Mouse (Mus musculus): ENCODE results near the gene 6430571L13Rik.
"Not testable (repeated sequence)": the region's sequence is repeated elsewhere in the genome, so short reads cannot be mapped to it uniquely, and the experiment has no call there.

The 6430571L13Rik gene

DNA sequence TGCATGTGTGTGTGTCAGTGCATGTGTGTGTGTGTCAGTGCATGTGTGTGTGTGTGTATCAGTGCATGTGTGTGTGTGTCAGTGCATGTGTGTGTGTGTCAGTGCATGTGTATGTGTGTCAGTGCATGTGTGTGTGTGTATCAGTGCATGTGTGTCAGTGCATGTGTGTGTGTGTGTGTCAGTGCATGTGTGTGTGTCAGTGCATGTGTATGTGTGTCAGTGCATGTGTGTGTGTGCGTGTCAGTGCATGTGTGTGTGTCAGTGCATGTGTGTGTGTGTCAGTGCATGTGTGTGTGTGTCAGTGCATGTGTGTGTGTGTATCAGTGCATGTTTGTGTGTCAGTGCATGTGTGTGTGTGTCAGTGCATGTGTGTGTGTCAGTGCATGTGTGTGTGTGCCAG lies 33.7 kb upstream of the 6430571L13Rik start:
- not testable (repeated sequence) for DNase-seq (ENCODE audit: low read depth, low spot score)

DNA sequence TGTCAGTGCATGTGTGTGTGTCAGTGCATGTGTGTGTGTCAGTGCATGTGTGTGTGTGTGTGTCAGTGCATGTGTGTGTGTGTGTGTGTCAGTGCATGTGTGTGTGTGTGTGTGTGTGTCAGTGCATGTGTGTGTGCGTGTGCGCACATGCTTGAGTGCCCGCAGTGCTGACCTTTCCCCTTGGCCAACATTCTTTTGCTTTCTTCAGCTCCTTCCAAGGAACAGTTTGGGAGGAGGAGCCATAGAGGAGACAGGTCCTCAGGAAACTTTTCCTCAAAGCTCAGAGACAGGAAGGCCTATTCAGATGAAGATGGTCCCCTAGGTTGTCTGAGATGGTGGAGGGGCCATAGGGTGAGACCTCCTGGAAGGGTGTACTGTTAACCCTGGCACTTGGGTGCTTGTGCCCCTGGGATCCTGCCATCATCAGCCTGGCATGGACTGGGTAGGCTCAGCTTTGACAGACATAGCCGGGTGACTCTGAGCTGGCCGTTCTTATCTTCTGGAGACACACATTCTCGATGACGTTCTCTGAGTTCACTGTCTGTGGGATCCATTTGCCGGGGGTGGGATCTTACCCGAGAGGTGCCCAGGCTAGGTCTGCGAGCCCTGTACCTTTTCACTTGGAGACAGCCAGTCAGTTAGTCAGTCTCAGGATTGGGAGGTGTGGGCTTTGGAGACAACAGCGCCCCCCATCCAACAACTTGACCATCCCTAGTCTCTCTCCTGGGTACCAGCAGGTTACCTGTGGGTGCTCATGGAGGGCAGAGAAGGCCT lies 33.1 kb upstream of the 6430571L13Rik start:
- DNase-seq (ENCODE audit: low read depth, low spot score) = no peak

DNA sequence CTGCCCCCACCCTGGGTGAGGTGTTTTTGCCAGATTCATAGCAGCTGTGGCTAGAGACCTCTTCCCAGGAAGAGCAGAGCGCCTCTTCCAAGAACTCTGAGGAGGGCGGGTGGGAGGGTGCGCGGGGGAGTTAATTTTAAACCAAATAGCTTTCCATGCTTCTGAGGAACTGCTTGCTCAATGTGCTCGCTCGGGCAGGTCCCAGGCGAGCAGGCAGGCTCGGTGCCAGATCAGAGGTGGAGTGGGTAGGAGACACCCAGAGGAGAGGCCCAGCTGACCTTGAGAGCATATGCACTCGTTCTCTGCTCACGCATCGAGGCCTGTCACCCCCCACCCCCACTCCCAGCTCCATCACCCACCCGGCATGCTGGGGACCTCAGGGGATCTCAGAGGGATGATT lies 32.5 kb upstream of the 6430571L13Rik start:
- no peak for DNase-seq (ENCODE audit: low read depth, low spot score)

DNA sequence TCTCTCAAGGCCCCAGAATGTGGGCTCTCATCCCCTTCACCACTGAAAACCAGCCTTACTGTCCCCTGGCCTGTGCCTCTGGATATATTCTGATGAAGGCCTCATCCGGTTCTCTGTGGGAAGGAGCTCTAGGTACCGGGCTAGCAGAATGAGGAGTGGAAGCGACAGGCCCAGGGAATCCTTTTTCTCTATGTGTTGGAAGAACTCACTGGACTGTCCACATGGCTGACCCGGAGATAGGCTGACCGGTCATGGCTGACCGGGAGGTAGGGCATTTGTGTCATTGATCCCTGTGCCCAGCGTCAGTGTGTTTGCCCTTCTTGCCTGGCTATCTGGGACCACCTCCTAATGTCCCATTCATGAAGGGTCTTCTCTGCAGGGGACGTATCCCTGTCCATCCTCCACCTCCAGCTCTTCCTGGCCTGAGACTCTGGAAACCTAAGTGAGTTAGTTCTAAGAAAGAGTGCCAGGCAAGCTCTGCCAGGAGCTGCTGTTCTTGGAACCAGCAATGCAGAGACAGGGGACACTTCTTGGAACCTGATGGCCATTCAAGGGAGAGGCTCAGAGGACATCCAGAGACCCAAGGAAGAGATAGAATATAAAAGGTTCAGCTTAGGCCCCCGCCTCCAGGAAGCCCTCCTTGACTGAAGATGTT lies 31.9 kb upstream of the 6430571L13Rik start:
- no peak for DNase-seq (ENCODE audit: low read depth, low spot score)

DNA sequence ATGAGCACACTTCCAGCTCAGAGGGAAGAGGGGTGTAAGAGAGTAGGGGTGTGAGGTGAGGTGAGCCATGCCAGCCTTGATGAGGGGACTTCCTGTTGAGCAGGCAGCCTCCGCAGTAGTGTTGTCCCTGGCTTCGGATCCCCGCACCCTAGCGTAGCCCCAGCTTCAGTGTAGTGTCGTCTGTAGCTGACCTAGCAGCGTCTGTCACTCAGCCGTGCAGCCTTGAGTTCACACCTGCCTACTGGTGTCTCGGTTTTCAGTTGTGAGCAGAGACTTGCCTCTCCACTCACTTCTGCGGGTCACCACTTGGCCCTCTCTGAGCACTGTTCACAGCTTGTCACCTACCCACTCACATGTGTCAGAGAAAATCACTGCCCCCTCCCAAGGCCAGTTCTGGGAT lies 31.2 kb upstream of the 6430571L13Rik start:
- DNase-seq (ENCODE audit: low read depth, low spot score) = no peak

DNA sequence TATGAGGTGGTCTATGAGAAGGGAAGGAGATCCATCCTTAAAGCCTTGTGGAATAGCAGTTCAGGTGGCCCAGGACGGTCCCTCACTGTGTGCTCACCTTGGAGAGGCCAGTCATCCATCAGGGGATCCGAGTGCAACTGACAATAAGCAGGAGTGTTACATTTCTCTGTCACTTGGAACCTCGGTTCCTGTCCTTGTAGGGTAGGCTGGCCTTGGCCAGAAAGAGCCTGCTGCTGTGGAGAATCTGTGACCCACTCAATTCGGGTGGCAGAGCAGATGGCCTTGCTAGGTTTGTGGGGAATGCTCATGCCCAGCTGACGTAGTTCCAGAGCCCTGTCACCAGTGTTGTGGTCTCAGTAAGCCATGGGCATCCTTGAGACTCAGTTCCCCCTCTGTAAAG lies 30.8 kb upstream of the 6430571L13Rik start:
- no peak for DNase-seq (ENCODE audit: low read depth, low spot score)

DNA sequence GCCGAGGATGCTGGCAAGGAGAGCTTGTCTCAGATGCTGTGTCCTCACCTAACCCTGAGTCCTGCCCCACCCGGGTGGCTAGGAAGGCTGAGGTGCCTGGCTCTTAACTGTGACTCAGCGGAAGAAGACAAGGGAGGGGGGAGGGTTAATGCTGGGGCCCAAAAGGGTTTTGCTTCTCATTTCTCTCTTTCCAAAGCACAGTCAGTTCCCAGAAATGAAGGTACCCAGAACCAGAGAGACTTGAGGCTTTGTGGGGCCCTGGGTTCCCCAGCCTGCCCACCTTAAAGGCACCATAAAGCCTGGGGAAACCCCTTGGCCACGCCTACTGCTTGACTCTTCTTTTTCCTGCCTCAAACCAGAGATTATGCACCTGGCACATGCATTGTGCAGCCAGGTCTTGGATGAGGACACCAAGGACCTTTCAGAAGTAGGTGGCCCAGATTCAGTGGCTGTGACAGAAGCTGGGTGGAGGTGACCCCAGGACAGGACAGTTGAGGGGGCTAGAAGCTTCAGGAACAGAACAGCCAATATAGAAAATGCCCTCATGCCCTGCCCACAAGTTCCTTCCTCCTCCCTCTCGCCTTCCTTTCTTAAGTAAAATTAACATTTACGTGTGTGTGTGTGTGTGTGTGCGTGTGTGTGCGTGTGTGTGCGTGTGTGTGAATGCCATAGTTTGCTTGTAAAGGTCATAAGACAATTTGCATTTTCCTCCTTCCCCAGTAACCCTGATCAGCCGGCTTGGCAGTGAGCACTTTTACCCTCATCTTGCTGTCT lies 27.4 kb upstream of the 6430571L13Rik start:
- DNase-seq (ENCODE audit: low read depth, low spot score) = no peak

DNA sequence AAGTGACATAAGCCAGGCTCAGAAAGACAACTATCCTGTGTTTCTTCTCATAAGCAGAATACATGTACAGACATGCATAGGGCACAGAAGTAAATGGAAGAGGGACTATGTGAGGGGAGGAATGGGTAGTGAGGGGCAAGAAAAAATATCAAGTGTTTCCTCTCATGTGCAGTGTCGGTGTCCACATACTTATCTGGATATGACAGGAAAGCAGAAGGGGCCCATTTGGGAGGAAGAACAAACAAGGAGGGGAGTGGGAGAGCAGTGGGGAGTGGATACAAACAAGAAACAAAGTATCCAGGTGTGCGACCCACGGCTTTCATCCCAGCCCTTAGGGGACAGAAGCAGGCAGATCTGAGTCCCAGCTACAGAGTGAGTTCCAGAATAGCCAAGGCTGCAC lies 26.5 kb upstream of the 6430571L13Rik start:
- DNase-seq (ENCODE audit: low read depth, low spot score) = no peak

DNA sequence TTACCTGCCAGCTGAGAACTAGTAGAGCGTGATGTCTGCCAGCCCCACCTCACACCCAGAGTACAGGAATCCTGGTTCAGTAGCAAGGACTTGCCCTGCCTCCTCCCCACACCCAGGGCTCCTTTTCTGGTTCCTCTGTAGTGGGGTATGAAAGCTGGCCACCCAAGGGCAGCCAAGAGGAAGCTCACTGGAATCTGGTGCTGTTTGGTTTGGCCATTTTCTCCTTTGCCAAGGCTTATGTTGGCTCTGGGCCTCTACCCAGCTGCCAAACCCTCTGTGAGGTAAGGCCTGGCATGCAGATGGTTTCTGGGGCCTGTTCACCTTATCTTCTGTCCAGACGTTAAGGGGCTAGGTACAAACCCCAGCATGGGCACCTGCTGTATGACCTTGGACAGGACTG lies 24.6 kb upstream of the 6430571L13Rik start:
- no peak for DNase-seq (ENCODE audit: low read depth, low spot score)

DNA sequence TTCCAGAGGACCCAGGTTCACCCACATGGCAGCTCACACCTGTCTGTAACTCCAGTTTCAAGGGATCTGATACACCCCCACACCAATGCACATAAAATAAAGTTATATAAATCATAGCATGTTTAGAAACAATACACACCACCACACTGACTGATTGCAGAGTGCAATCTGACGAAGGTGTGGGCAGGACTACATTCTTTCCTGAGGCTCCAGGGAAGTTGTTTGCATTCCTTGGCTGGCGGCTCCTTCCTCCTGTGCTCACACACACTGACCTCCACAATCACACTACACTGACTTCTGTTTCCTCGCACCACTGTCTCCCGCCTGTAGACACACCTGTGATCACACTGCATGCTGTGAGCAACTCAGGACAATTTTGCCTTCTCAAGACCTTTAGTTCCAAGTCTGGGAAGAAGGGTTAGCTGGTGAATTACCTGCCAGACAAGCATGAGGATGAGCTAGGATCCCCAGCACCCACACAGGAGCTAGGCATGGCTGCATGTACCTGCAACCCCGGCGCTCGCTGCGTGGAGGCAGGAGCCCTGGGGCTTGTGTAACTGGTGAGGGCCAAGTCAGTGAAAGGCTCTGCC lies 17.8 kb upstream of the 6430571L13Rik start:
- DNase-seq (ENCODE audit: low read depth, low spot score) = no peak

DNA sequence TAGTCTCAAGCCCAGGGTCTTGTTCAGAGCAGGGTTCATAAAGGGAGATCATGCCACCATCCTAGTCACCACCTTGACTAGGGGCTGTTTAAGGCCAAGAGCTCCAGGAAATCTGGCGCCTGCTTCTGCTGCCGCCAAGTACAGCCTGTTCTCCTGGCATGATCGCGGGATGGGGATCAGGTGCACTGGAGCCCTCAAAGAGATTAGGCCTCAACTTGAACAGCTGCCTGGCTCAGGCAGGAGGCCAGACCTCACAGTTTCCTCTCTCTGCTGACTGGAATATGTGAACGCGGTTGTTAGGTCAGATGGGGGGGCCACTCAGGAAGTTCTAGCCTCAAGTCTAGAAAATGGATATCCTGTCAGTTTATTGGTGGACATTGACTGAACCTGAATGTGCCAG lies 16.8 kb upstream of the 6430571L13Rik start:
- no peak for DNase-seq (ENCODE audit: low read depth, low spot score)

DNA sequence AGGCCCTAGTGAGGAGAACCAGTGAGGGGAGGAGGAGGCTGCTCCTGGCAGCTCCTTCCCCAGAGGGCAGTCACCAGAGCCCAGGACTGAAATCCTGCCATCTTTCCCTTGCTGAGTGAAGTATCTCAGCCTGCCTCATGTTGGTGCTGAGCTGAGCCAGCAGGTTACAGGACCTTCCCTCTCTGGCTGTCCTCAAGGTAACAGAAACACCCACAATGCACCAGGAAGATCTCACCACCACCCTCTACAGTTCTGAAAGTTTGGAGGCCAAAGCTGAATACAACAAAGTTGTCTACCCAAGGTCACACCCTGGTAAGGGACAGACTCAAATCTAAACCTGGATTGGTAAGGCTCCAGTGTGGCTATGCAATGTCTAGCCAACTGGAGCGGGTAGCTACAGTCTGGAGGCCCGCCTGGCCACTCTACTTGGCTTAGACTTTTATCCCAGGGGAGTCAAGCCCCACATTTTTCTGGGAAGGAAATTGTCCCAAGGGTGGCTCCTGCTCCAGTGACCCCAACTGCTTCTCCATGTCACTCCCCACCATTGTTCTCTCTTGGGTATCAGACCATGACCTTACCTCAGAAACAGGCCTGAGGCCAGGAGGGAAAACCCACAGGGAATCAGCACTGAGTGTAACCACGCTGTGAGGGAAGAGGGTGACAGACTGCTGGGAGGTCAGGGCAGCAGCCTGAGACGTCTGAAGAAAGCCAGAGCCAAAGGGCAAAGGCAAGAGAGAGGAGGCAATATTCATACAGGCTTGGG lies 15.4 kb upstream of the 6430571L13Rik start:
- no peak for DNase-seq (ENCODE audit: low read depth, low spot score)

DNA sequence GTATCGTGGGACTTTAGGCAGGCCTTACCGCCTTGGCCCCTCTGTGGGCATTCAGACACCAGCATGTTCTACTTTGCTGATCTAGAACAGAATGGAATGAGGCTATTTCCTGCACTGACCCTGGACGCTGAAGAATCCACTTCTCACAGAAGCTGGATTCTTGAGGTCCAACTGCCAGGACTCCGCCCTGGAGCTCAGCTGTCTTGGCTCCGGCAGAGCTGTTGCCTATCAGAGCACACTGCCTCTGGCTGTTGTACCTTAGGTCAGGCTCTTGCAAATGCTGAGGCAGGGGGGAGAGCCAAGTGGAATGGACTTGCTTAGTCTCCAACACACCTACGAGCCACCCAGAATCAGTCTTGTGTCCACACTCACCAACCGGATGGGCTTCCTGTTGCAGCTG lies 14.5 kb upstream of the 6430571L13Rik start:
- DNase-seq (ENCODE audit: low read depth, low spot score) = no peak

DNA sequence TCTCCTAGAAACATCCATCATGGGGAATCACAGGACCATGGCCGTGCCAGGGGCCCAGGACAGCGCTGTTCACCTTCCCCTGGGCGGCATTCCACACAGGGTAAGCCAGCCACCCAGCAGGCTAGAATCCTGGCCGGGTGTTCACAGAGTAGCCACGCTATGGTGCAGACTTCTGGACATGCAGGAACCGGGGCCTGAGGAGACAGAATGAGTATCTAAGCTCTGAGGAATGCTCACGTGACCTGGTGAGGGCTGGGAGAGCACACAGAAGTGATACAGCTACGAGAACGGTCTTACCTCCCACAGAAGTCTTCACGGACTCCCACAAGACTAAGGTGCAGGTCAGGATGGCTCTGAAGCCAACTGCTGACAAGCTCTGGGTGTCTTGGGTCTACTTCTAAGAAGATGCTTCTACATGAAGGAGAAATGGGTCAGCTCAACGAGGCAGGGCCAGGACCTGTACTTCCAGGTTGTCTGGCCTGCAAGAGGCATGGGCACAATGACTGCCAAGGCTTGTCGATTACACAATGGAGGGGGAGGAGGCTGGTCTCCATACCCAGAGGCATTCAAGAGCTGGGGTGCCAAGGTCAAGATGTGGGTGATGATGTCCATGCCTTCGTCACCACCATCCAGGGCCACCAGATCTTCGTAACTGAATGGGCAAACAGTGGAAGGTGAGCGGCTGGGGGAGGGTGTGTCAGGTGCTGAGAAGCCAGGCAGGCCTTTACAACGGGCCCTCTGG lies 12.4 kb upstream of the 6430571L13Rik start:
- DNase-seq (ENCODE audit: low read depth, low spot score) = no peak

DNA sequence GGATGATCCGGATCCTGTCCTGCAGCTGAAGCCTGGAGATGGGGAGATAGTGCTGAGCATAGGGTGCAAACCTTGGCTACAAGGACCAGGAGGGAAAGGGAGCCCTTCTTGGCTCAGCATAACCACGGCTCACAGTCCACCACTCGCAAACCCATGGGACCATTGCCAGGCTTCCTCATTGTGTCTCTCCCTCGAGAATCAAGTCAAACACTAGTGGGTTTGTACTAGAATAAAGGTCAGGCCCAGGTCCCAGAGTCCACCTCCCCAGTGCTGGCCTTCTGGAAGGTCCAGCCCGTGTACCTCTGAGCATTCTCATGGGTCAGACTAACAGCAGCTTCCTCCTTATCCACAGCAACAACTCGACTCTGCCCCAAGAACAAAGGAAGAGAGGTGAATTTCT lies 9.6 kb upstream of the 6430571L13Rik start:
- no peak for DNase-seq (ENCODE audit: low read depth, low spot score)

DNA sequence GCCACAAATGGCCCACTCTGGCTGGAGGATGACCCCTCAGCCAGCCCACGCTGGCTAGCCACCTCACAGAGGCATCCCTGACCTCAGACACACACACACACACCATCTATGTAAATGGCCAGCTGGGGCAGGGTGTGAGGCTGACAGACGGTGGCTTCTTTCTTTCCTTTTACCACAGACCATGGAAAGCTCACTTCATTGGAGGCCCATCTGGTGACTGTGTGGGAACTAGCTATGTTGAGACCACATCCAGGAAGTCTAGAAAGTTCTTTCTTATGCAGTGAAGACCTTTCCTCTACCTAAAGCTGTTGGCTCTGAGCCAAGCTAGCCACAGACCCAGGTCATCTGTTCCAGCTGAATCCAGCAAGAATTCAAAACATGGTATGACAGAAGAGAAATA lies 6.7 kb upstream of the 6430571L13Rik start:
- no peak for DNase-seq (ENCODE audit: low read depth, low spot score)

DNA sequence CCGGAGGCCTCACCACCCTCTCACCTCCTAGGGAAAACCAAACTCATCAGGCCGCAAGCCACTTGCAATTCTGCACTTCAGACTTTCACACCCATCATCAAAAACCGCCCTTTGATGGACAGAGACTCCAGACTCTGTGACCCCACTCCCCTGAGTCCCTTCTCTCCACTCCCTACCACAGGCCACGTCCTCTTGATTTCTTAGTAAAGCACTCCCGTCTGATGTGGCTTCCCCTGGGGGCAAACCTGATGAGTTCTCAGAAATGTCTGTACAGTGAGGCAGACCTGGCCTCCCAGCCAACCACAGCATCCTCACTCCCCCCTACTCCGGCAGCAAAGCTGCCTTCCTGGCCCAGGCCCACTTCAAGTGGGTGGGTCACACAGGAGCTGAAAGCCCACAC lies 6.0 kb upstream of the 6430571L13Rik start:
- DNase-seq (ENCODE audit: low read depth, low spot score) = no peak

DNA sequence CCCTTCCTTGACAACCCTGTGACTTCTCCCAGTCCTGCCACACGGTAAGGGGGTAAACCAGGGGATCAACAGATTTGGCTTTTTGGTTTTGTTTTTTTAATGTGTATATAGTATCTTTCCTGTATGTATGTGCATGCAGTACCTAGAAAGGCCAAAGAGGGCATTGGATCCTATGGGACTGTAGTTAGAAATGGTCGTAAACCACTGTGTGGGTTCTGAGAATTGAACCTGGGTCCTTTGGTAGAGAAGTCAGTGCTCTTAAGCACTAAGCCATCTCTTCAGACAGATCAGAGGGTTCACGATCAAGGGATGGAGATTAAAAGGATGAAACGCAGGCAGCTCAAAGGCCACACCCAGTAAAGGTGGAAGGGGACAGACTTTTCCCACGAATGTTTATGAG lies 5.4 kb upstream of the 6430571L13Rik start:
- no peak for DNase-seq (ENCODE audit: low read depth, low spot score)

DNA sequence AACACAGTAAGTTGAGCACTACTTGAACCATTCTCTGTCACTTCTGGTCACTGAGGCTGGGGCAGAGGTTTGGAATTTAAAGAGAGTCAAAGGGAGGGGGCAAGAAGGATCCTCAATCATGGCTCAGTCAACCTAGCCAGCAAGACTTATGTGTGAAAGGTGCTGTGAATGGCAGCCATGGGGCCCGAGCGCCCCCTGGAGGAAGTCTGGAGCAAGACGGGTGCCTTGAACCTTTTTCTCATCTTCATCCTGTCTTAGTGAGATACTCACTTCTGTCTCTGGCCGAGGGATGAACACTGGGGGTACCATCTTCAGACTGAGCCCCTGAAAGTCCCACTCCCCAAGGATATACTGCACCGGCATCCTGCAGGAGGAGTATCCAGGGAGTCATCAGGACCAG lies 4.5 kb upstream of the 6430571L13Rik start:
- DNase-seq (ENCODE audit: low read depth, low spot score) = peak; percentile 76

DNA sequence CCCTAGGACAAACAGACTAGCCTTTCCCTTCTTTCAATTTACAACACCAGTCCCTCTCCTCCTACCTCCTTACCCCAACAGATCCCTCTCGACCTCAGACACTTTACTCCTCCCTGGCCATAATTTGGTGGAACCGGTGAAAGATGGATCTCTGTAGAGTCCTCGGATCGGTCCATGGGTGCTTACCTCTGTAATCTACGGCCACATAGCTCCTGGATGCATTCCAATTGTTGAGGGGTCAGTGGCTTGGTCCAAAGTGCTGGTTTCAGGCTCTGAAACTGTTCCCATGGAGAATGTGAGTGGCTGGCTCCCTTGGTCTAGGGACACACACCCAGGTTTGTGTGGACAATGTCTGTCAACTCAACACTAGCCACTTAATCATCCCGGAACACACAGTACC lies 4.0 kb upstream of the 6430571L13Rik start:
- no peak for DNase-seq (ENCODE audit: low read depth, low spot score)
